In the genomic region with DNA sequence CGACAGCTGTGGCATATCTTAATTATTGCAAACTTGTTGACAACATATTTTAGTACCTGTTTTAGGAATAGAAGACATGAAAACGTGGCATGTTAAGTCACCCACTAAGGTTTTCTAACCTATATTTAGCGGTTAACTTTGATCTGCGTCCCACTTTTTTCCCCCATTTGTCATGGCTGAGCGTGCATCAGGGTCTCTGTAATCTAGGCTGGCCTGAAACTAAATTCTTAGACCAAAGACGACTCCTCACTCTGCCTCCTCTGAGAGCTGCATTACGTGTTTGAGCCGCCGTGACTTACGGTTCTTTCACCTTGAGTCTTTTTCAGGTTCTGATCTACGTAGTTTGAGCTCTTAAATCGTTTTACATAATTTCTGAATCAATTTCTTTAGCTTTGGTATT, we compare ENCODE assay signal across 8 mouse cellular contexts. TPM values are rescaled to one million over a fixed set of nuclear protein-coding genes. Genes with fewer than 3 reads are reported as not detected.
DNase-seq lines count a peak whose midpoint lies in the region; ATAC-seq and TF ChIP-seq lines count a peak whose summit lies in the region.

No protein-coding gene starts in this region.

- WGBS in forebrain, embryonic 16.5 days: 2% methylated on average over 12 of the region's 12 CpGs
- WGBS in liver, postnatal 0 days (ENCODE audit: insufficient replicate concordance): 5% methylated on average over 12 of the region's 12 CpGs

- DNase-seq in left cerebral cortex, adult 2 months (ENCODE audit: extremely low spot score in 1 of 2, low spot score in 2 of 2): no peak
- no peak for DNase-seq in left cerebral cortex, postnatal 36 days (ENCODE audit: low spot score in 2 of 2)
- no peak for DNase-seq in liver, postnatal 0 days
- no peak for DNase-seq in right cerebral cortex, postnatal 10 days (ENCODE audit: low spot score in 2 of 2)
- DNase-seq in layer of hippocampus, postnatal 36 days: no peak
- DNase-seq in left cerebral cortex, postnatal 10 days (ENCODE audit: extremely low spot score in 1 of 2, low spot score in 2 of 2): no peak

- H3K4me2 ChIP-seq in forebrain, embryonic 16.5 days (ENCODE audit: low read length): peak overlapping the region; percentile 91
- peak overlapping the region; percentile 87 for H3K4me2 ChIP-seq in liver, postnatal 0 days (ENCODE audit: low read depth, low read length)

- peaks cover 20% of the 10 kb centered on the region for H3K4me1 ChIP-seq in forebrain, embryonic 16.5 days (replicated peaks; ENCODE audit: control insufficient read depth, insufficient read depth, low read length)
- peaks cover 14% of the 10 kb centered on the region for H3K4me1 ChIP-seq in liver, postnatal 0 days (ENCODE audit: insufficient read depth)

- no peaks in the 10 kb centered on the region for H3K9me3 ChIP-seq in forebrain, embryonic 16.5 days (ENCODE audit: control insufficient read depth, low read length)
- H3K9me3 ChIP-seq in liver, postnatal 0 days (ENCODE audit: low read length): no peaks in the 10 kb centered on the region

- peak overlapping the region; percentile 75 for H3K9ac ChIP-seq in forebrain, embryonic 16.5 days (replicated peaks; ENCODE audit: low read depth, low read length)
- H3K9ac ChIP-seq in liver, postnatal 0 days (replicated peaks): peak overlapping the region; percentile 64

- no peak for TF ChIP-seq CTCF in left cerebral cortex, adult 2 months (IDR thresholded peaks at IDR 0.05)
- TF ChIP-seq CTCF in liver, postnatal 0 days (IDR thresholded peaks at IDR 0.05; ENCODE audit: low read depth): no peak

- intact Hi-C loops in left cerebral cortex, adult 2 months (cut with DNase I): loop anchor here (1.0 kb wide), 1 partner anchor 56 kb away; the partner anchor contains the start of gene Rfc1
- intact Hi-C loops in left cerebral cortex, postnatal 36 days (cut with DNase I): loop anchor here (1.0 kb wide), 1 partner anchor 56 kb away; the partner anchor contains the start of gene Rfc1
- intact Hi-C loops in left cerebral cortex, postnatal 10 days (cut with DNase I): loop anchor here (2.0 to 10.0 kb wide), 2 partner anchors 57 to 387 kb away; partner anchors contain the start of gene Rfc1

- TF ChIP-seq EP300 in liver, postnatal 0 days (IDR thresholded peaks at IDR 0.05; ENCODE audit: low read depth): no peak

- H3K27me3 ChIP-seq in forebrain, embryonic 16.5 days (replicated peaks; ENCODE audit: control insufficient read depth, insufficient read depth, low read length): no peaks in the 10 kb centered on the region
- no peaks in the 10 kb centered on the region for H3K27me3 ChIP-seq in liver, postnatal 0 days (ENCODE audit: insufficient read depth, low read length)

- peak; percentile 10 for ATAC-seq in activated CD4-positive, CD25-positive, alpha-beta regulatory T cell, adult 4 months
- peak; percentile 29 for ATAC-seq in forebrain, embryonic 16.5 days
- ATAC-seq in liver, postnatal 0 days: peak; percentile 54

- peaks cover 20% of the 10 kb centered on the region; the same call in 1 of the 2 replicates for H3K36me3 ChIP-seq in forebrain, embryonic 16.5 days (ENCODE audit: control insufficient read depth, insufficient read depth)
- H3K36me3 ChIP-seq in liver, postnatal 0 days (replicated peaks; ENCODE audit: insufficient read depth, low read length): peaks cover 50% of the 10 kb centered on the region

- H3K4me3 ChIP-seq in left cerebral cortex, adult 2 months: peak overlapping the region; percentile 76
- peak overlapping the region; percentile 57 for H3K4me3 ChIP-seq in forebrain, embryonic 16.5 days (replicated peaks; ENCODE audit: low read length)
- H3K4me3 ChIP-seq in liver, postnatal 0 days (ENCODE audit: low read depth, low read length): peak overlapping the region; percentile 97

- peak overlapping the region; percentile 86 for H3K27ac ChIP-seq in left cerebral cortex, adult 2 months
- H3K27ac ChIP-seq in forebrain, embryonic 16.5 days (ENCODE audit: low read length): peak overlapping the region; percentile 65; the same call in 1 of the 2 replicates
- H3K27ac ChIP-seq in liver, postnatal 0 days (ENCODE audit: low read depth): peak overlapping the region; percentile 50

RNA-seq across cellular contexts. Expression of gene Lias, which starts 0.5 kb away (rescaled TPM):
- 10 to 100 TPM; 29.0 to 36.9 TPM for total RNA-seq in left cerebral cortex, adult 2 months (2021)
- total RNA-seq in left cerebral cortex, postnatal 36 days (2021): 10 to 100 TPM; 34.6 to 35.4 TPM
- 10 to 100 TPM; 38.7 to 39.1 TPM for polyA plus RNA-seq in activated CD4-positive, CD25-positive, alpha-beta regulatory T cell, adult 4 months (2017; shearing (Covaris generic))
- 61.9 and 67.1 TPM in 2 replicates for polyA plus RNA-seq in forebrain, embryonic 16.5 days (2015; fragmentation: Nextera tagmentation; extraction: Ambion mirVana)
- polyA plus RNA-seq in liver, postnatal 0 days (2015; fragmentation: Nextera tagmentation; extraction: Ambion mirVana): 31.1 and 34.0 TPM in 2 replicates
- 10 to 100 TPM; 27.7 to 30.0 TPM for total RNA-seq in layer of hippocampus, postnatal 36 days (2021)
- 10 to 100 TPM; 36.4 to 37.3 TPM for total RNA-seq in left cerebral cortex, postnatal 10 days (2021)

RNA-seq across cellular contexts. Expression of gene Rpl9, which starts 0.5 kb away (rescaled TPM):
- 100 to 1,000 TPM; 699 to 738 TPM for total RNA-seq in left cerebral cortex, adult 2 months (2021)
- total RNA-seq in left cerebral cortex, postnatal 36 days (2021): 100 to 1,000 TPM; 659 to 753 TPM
- 1,000 to 10,000 TPM; 2,260 to 2,984 TPM for polyA plus RNA-seq in activated CD4-positive, CD25-positive, alpha-beta regulatory T cell, adult 4 months (2017; shearing (Covaris generic))
- polyA plus RNA-seq in forebrain, embryonic 16.5 days (2015; fragmentation: Nextera tagmentation; extraction: Ambion mirVana): 626 and 632 TPM in 2 replicates
- polyA plus RNA-seq in liver, postnatal 0 days (2015; fragmentation: Nextera tagmentation; extraction: Ambion mirVana): 609 and 626 TPM in 2 replicates
- 100 to 1,000 TPM; 658 to 682 TPM for total RNA-seq in layer of hippocampus, postnatal 36 days (2021)
- total RNA-seq in left cerebral cortex, postnatal 10 days (2021): 100 to 1,000 TPM; 665 to 666 TPM

RNA-seq across cellular contexts. Expression of gene Klb, which starts 43.6 kb away (rescaled TPM):
- total RNA-seq in left cerebral cortex, adult 2 months (2021): under 1 TPM; 0.33 to 0.54 TPM
- under 1 TPM; 0.30 to 0.59 TPM for total RNA-seq in left cerebral cortex, postnatal 36 days (2021)
- polyA plus RNA-seq in activated CD4-positive, CD25-positive, alpha-beta regulatory T cell, adult 4 months (2017; shearing (Covaris generic)): not detected
- 0.09 TPM in 1 of 2 replicates, not detected in the other for polyA plus RNA-seq in forebrain, embryonic 16.5 days (2015; fragmentation: Nextera tagmentation; extraction: Ambion mirVana)
- 17.4 and 19.3 TPM in 2 replicates for polyA plus RNA-seq in liver, postnatal 0 days (2015; fragmentation: Nextera tagmentation; extraction: Ambion mirVana)
- under 1 TPM; 0.73 to 0.77 TPM for total RNA-seq in layer of hippocampus, postnatal 36 days (2021)
- total RNA-seq in left cerebral cortex, postnatal 10 days (2021): under 1 TPM; 0.36 to 0.39 TPM

RNA-seq across cellular contexts. Expression of gene Ugdh, which starts 44.0 kb away (rescaled TPM):
- 10 to 100 TPM; 25.2 to 30.1 TPM for total RNA-seq in left cerebral cortex, adult 2 months (2021)
- 10 to 100 TPM; 29.8 to 37.8 TPM for total RNA-seq in left cerebral cortex, postnatal 36 days (2021)
- polyA plus RNA-seq in activated CD4-positive, CD25-positive, alpha-beta regulatory T cell, adult 4 months (2017; shearing (Covaris generic)): 10 to 100 TPM; 11.0 to 14.7 TPM
- polyA plus RNA-seq in forebrain, embryonic 16.5 days (2015; fragmentation: Nextera tagmentation; extraction: Ambion mirVana): 55.0 and 63.4 TPM in 2 replicates
- 13.0 and 13.5 TPM in 2 replicates for polyA plus RNA-seq in liver, postnatal 0 days (2015; fragmentation: Nextera tagmentation; extraction: Ambion mirVana)
- total RNA-seq in layer of hippocampus, postnatal 36 days (2021): 10 to 100 TPM; 34.1 to 37.9 TPM
- total RNA-seq in left cerebral cortex, postnatal 10 days (2021): 10 to 100 TPM; 29.3 to 30.1 TPM

RNA-seq across cellular contexts. Expression of gene Rfc1, which starts 56.3 kb away (rescaled TPM):
- total RNA-seq in left cerebral cortex, adult 2 months (2021): 10 to 100 TPM; 27.7 to 28.0 TPM
- 10 to 100 TPM; 23.9 to 25.8 TPM for total RNA-seq in left cerebral cortex, postnatal 36 days (2021)
- 10 to 100 TPM; 66.0 to 68.8 TPM for polyA plus RNA-seq in activated CD4-positive, CD25-positive, alpha-beta regulatory T cell, adult 4 months (2017; shearing (Covaris generic))
- polyA plus RNA-seq in forebrain, embryonic 16.5 days (2015; fragmentation: Nextera tagmentation; extraction: Ambion mirVana): 38.5 and 45.2 TPM in 2 replicates
- polyA plus RNA-seq in liver, postnatal 0 days (2015; fragmentation: Nextera tagmentation; extraction: Ambion mirVana): 26.4 and 32.3 TPM in 2 replicates
- 10 to 100 TPM; 30.1 to 35.6 TPM for total RNA-seq in layer of hippocampus, postnatal 36 days (2021)
- total RNA-seq in left cerebral cortex, postnatal 10 days (2021): 10 to 100 TPM; 20.7 to 22.4 TPM
